Mouse (Mus musculus): ENCODE results near the gene Cenpm.
A peak's percentile ranks its signal among the peaks of the same experiment; 100 is the strongest.

Gene Cenpm

DNA sequence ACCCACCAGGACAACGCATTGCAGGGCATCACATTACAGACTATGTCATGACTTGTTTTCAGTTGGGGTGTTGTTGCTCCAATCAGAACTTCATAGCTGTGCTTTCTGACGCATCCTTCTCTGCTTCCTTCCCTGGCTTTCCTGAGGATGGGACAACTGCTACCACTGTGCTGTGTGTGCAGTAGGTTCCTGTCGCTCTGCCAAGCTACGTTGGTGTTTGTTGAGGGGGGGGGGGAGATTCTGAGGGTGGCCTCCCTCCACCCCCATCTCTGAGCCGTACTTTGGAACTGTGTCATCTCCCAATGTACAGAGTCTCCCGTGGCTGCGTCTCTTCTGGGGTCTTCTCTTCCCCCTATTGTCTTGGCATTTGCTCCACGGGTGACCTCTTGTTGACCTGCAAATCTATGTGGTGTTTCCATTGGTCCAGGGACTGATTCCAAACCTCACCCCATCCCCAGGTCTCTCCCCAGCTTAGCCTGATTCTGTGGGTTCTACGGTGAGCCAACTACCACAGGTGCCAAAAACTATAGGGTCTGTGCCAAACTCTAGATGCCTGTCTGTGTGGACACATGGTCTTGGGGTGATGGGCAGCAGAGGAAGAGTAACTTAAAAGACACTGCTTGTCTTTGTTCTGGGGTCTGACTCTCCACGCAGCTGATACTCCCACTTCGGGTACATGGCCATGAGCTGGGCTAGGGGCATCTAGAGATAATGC, 29.1 kb downstream of the Cenpm start:
- DNase-seq (ENCODE audit: low spot score), result no peak

DNA sequence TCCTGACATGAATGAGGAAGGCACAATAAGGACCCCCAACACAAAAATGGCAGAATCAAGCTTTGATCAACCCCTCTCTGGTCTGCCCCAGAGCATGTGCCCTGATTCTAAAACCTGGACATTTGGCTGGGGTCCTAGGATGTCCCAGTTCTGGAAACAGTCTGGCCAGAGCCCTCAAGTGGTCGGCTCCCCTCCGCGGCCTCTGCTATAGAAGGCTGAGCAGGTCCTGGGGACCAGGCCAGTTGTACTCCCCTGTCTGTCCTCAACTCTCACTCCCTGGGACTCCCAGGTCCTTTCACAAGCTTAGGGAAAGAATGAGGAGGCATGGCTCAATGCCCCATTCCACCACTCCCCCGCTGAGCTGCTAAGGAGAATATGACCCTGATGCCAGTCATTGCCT, 31.3 kb downstream of the Cenpm start:
- DNase-seq (ENCODE audit: low spot score), result no peak

DNA sequence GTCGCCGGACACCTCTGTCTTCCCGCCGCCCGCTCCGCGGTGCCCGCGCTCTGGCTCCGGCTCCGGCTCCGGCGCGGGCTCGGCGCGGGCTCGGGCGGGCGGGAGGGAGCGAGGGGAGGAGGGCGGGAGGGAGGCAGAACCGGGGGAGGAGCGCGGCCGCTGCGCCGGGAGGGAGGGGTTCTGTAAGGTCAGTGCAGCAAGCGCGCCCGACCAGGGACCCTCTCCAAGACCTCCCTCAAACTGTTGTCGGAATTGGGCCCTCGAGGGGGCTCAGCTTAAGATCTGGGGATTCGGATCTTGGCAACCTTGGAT, 31.8 kb downstream of the Cenpm start, which contains the start of gene Shisa8:
Gene Shisa8 (minus strand): TSS at position 64 of the 312 bp plus-strand sequence.
- DNase-seq (ENCODE audit: low spot score), result no peak

GRCm38 (mm10) chr15:82211911-82212751, 32.4 kb downstream of the Cenpm start:
- no peak for DNase-seq (ENCODE audit: low spot score)

DNA sequence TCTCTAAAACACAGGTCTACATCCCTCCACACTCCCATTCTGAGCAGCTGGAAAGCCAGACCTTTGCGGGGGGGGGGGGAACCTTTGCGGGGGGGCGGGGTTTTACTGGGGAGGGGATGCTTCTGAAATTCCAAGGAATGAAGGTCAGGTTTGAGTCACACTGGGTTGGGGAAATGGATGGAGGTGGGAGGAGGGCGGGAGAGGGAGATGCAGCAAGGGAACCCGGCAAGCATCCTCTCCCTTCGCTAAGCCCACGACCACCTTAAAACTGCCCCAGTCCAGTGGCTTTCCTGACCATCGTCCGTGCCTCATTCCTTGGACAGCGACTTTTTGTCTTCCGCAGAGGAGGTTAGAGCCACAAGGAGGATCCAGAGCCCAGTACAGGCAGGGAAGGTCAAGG, 33.3 kb downstream of the Cenpm start:
- DNase-seq (ENCODE audit: low spot score), result no peak

DNA sequence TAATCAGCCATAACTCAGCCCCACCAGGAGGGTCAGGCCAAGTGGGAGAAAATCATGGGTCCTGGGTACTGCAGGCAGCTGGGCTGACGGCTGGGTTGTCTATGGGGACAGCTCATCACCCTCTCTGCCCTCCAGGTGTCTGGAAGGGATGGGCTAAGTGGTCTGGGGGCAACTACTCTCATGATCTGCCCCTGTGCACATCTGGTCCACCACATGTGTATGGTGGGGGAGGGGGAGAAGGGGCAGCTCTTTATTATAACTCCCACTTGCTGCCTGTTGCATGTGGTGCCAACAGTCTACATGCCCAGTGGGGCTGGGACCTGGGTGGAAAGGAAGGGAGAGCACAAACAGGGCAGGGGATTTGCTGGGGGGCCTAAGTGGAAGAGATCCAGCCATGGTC, 33.7 kb downstream of the Cenpm start:
- DNase-seq (ENCODE audit: low spot score), result no peak

DNA sequence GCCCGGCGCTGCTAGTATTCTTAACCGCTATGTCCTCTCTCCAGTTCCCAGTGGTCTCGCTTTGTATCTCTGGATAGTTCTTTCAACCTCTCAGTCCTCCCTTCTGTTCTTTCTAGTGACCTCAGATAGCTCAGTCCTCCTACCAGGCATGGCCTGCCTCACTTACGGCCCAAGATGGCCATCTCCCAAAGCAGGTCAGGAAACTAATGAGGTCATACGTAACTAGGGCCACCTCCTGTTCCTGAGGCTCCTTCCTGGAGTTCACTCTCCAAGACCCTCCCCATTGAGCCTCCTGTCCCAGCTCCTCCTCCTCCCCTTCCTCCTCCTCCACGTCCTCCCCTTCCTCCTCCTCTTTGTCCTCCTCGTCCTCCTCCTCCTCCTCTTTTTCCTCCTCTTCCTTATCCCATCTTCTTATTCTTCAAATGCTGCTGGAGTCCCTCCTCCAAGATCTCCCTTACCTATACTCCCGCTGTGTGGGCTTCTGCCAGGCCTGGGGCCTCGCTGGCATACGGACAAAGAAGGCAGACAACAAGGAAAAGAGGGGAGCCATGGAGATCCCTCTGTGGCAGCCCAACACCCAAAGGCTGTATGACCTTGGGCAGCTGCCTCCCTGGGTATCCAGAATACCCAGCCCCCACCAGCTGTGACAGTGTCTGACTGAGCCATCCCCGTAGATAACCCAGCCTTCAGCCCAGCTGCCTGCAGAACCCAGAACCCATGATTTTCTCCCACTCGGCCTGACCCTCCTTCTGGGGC, 35.1 kb downstream of the Cenpm start:
- DNase-seq (ENCODE audit: low spot score), result no peak

DNA sequence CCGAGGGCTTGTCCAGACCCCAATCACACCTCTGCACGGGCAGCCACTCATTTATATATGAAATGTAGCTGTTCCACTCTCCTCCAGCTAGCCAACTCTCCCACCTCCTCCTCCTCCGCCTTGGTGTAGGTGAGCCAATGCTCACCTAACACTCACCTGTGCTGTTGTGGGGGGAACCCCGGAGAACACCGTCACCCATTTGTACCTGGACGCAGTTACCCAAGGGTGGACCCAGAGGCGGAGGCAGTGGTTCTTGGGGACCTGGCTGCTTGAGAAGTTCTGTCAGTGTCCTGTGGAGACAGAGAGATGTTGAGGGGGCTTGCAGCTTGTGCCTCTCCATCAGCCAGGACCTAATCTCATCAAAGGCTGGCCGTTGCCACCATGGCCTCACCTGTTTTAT, 36.2 kb downstream of the Cenpm start:
- no peak for DNase-seq (ENCODE audit: low spot score)

DNA sequence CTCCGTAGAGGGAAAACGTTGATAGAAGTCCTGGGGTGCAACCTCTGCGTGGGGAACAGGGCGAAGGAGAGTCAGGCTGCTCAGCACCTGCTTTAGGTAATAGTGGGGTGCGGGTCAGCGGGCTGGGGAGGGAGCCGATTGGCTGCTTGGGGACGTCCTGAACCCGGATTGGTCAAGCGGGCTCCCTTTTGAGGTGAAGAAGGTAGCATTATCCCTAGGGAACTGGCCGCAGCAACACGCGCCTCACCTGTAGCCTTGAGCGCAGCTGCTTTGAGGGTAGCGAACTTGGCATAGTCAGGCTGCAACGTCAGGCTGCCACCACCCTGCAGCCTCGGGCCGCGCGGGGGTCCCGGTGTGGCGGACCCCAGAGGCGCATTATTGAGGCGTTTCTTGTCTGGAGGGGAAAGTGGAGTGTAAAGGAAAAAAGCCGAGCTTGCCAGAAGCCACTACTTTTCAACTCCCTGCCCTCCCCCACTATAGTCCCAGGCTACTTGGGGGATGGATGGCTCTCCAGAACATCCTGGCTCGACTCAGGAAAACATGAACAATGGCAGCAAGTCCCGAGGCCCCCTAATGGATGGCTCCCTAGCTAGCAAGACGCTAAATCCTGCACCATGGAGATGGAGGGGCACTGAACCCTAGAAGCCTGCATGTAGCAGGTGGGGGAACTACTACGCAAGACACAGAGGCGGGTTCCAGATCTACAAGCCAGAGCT, 36.9 kb downstream of the Cenpm start:
- DNase-seq (ENCODE audit: low spot score), result no peak

DNA sequence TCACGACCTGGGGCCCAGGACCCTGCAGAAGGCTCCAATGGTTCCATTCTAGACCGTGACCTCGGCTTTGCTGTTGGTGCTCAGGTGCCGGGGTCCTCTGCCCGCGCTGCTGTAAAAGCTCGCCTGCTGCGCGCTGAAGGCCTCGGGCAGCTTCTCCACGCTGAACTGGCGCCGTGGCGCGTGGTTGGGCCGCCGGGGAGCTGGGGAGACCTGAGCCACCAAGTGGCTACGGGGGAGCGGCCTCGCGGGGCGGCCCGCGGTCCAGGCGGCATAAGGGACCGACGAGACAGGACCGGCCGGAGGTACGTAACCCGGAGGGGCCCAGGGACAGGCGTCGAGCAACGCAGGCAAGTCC, 37.5 kb downstream of the Cenpm start:
- no peak for DNase-seq (ENCODE audit: low spot score)

DNA sequence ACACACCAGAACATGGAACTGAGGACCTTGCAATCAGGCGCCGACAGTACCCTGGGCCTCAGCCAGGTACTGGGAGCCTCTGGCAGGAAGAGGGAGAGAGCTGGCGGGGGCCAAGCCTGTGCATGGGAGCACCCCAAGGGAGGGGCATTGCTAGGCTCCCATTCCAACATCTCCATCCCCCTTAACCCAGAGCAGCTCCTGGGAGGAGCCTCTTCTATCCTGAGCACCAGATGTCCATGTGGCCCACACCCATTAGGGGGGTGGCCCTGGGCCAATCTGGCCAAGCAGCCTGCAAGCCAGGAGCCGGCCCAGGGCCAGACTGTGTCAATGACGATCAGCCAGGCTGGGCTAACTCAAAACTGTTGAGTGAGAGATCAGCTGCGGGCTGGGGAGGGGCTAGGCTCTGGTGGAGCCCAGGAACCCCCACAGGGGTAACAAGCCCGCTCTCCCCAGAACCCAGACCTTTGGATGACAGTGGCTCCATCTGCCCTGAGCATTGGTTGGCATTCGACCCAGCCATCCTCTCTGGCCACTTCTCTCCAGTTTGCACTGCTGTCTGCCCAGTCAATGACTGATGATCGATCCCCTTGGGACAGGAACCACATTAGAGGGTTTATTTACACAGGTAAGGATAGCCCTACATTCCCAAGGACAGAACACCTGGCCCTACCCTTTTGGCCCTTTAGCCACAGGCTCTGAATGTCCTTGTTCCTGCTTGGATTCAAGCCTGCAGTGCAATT, 38.0 kb downstream of the Cenpm start:
- peak; percentile 48 for DNase-seq (ENCODE audit: low spot score)

- DNase-seq (ENCODE audit: low spot score), result no peak
These were observed 39.7 kb downstream of the Cenpm start for GRCm38 (mm10) chr15:82204680-82205371.

DNA sequence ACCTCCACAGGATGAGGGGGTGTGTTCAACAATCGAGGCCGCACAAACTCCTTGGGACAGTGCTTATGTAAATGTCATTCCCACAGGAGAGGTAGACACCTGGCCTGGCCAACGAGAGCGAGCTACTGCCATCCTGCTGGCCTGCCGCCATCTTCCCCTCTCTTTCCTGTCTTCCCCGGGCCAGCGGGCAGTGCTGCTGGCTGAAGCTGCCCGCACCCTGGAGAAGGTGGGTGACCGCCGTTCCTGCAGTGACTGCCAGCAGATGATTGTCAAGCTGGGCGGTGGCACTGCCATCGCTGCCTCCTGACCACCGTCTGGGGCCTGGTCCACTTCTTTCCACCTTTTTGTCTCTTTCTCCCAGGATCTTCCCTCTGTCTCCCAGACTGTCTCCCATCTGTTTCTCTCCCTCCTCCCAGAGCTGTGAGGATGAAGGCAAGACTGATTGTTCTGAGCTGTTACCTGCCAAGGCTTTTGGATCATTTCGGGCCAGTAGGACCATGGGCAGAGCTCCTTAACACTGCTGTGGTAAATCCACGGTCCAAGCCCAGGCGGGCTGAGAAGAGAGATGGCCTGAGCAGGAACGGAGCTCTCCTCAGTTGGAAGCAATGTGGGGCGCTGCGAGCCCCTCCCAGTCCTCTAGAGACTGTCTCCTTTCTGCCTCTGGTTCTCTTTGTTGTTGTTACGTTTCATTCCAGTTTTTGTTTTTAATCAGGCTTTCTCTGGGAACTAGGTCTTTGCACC, 40.8 kb downstream of the Cenpm start:
- DNase-seq (ENCODE audit: low spot score), result no peak

DNA sequence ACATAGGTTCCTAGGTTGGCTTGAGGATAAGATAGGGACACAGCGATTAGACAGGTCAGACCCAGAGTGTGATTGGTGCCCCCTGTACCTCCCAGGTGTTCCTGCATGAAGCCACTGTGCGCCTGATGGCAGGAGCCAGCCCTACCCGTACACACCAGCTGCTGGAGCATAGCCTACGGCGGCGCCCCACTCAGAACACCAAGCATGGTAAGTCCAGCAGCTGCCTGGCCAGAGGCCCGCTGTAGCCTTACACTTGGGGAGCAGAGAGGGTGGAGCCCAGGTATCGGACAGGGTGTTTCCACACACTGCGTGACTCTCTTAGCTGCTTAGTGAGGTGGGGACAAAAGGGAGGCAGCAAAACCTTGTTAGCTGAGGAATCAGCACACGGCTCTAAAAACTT, 41.5 kb downstream of the Cenpm start:
- no peak for DNase-seq (ENCODE audit: low spot score)

DNA sequence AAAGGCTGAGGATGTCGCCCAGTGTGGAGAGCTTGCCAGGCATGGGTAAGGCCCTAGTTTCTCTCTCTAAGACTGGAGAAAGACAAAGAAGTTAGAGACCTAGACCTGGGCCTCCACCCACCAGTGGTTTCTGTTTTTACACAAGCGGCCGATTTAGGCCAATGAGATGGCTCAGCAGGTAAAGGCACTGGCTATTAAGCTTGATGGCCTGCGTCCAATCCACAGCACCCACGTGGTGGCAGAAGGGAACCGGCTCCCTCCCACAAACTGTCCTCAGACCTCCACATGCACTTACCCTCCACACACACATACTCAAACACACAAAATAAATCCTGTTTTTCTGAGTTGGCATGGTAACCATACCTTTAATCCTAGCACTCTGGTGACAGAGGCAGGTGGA, 42.5 kb downstream of the Cenpm start:
- no peak for DNase-seq (ENCODE audit: low spot score)

- no peak for DNase-seq (ENCODE audit: low spot score)
These were observed 45.0 kb downstream of the Cenpm start for GRCm38 (mm10) chr15:82199546-82199945.

DNA sequence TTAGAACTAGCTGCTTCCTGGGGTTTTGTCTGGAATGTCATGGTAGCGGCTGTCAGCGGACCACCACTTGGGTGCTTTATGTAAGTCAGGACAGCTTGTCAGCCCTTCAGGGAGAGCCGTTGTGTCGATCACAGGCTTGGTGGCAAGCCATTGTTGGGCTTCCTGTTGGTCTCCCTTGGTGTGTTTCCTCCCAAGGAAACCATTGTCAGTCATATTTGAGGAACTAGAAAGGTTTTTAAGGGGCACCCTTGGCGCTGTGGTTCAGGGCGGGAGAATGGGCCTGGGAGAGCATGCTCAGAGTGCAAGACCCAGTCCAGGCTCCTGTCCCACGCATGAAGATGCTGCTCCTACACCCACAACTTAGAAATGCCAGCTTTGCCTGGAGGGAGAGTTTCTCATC, 46.2 kb downstream of the Cenpm start:
- DNase-seq (ENCODE audit: low spot score), result no peak

- DNase-seq (ENCODE audit: low spot score), result no peak
These were observed 46.6 kb downstream of the Cenpm start for GRCm38 (mm10) chr15:82197937-82198336.

DNA sequence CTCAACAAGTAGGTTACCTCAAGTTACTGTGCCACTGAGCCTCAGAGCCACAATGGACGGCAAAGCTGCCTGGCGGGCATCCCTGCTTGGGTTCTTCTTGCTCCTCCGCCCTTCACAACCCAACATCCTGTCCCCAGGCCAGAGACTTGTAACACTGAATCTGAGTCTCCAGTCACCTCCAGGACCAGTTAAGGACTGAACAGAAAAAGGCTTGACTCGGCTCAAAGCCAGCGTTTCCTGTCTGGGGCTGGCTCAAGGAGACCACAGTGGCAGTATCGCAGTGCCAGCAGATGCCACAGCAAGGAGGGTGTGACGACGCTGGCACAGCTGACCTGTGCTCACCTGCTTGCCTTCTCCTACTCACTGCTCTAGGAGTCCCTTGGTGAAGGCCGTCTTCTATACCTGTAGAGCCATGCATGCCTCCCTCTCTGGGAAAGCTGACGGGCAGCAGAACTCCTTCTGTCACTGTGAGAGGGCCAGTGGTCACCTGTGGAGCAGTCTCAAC, 47.2 kb downstream of the Cenpm start:
- no peak for DNase-seq (ENCODE audit: low spot score)

- no peak for DNase-seq (ENCODE audit: low spot score)
These were observed 48.2 kb downstream of the Cenpm start for GRCm38 (mm10) chr15:82196300-82196699.
